Mouse (Mus musculus) ES-E14 (cell line): Measurements from ENCODE around the gene Ahcyl1.

Experiments
- MAFK ChIP-seq: IDR thresholded peaks from 2 replicates; pipeline ENCODE4 v1.6.1; 2014; ENCODE audit warnings: mild to moderate bottlenecking, low read depth, low read length, inconsistent platforms; ENCODE audit not compliant: insufficient read depth
- ZC3H11A ChIP-seq: IDR thresholded peaks from 2 replicates; pipeline ENCODE4 v1.6.1; 2012; ENCODE audit warnings: low read depth, mild to moderate bottlenecking, inconsistent platforms, low read length, borderline replicate concordance
- ZNF384 ChIP-seq: IDR thresholded peaks from 2 replicates; pipeline ENCODE4 v1.6.1; 2012; ENCODE audit warnings: low read depth, low read length, inconsistent platforms

DNA sequence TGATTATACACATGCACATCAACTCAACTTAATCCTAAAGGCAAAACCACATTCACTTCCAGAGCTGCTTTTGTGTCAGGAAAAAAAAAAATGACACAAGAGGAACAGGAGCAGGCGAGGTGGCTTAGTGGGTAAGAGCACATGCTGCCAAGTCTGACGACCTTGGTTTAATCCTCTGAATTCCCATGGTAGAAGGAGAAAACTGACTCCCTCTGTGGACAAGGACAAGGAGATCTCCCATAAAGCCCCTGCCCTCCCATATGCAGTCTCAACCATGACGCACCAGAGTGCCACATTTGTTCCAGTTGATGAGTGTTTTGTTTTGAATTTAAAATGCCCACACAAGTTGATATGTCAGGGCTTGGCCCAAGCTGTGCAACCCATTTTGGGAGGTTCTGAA is 12.8 kb upstream of the Ahcyl1 start:
- TF ChIP-seq ZC3H11A (no peak), ZNF384 (no peak), MAFK (no peak)
